Mouse (Mus musculus): Measurements from ENCODE around the gene Hebp2. TPM values are rescaled to one million over a fixed set of nuclear protein-coding genes. Genes with fewer than 3 reads are reported as not detected.

The Hebp2 gene
- total RNA-seq, 2 experiments from 2014 or later, result 2.5 to 3.4 TPM

DNA sequence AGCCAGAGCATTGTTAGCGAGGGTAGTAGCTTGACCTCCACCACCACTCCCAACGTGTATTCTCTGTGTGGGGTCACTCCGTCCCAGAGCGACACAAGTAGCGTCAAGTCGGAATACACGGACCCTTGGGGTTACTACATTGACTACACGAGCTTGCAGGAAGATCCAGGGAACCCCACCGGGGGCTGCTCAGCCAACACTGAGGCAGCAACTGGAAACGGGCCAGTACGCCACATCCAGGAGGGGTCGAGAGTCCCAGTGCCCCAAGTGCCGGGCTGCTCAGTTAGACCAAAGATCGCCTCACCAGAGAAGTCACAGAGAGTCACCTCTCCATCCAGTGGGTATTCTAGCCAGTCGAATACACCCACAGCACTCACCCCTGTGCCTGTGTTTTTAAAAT, 20.6 kb downstream of the Hebp2 start:
- no peak for DNase-seq (ENCODE audit: low spot score in 2 of 2)
- intact Hi-C loops (cut with DNase I), result loop anchor here (5.0 kb wide), 1 partner anchor 288 kb away; no protein-coding TSS in a partner anchor

DNA sequence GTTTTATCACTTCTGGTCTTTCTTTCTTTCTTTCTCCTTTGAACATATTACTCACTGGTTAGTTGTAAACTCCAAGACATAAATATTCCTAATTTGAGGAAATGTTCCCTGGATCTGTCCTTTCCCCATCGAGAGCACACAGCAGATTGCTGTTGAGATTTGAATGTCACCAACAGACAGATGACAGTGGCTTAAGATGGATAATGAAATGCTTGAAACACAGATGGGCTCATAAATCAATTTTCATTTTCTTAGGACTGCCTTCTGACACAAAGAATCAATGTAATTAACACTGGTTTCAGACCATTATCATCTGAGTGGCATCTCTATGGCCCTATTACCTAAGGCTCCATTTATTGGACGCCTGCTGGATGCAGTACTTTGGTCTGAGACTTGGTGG, 23.3 kb downstream of the Hebp2 start:
- intact Hi-C loops (cut with DNase I), result no loop called here

DNA sequence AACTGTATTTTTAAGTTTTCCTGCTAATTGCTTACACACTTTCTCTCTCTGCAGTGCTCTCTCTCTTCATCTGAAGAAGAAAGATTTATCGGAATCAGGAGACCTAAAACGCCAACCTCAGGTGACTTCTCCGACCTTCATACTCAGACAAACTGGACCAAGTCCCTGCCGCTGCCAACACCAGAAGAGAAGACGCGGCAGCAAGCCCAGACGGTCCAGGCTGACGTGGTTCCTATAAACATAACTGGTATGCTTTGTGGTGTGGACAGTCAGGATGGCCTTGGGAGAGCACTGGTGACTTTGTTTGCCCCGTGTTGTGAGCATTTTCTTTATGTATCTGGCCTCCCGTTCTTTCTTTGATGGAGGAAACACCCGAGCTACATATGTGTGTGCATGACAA, 34.4 kb downstream of the Hebp2 start:
- intact Hi-C loops (cut with DNase I), result no loop called here
- no peak for DNase-seq (ENCODE audit: low spot score in 2 of 2)

More for the DNA sequence above, 23.3 kb downstream of the Hebp2 start:
- no peak for DNase-seq (ENCODE audit: low spot score in 2 of 2)

DNA sequence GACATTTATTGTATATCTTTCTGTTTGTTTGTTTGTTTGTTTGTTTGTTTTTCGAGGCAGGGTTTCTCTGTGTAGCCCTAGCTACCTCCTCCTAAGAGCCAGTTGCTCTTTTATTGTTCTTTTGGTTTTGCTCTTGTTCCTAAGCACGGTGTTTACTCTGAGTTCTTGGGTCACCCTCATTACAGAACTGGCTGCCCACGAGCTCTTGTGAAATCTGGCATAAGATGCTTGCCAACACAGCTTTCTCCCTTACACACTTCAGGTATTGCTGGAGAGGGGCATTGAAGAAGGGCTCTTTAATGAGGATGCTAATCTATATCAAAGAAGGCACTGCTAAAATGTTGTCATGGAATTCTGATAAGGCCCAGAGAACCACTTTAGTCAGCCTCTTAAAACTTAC, 35.2 kb downstream of the Hebp2 start:
- intact Hi-C loops (cut with DNase I), result no loop called here
- DNase-seq (ENCODE audit: low spot score in 2 of 2), result no peak

DNA sequence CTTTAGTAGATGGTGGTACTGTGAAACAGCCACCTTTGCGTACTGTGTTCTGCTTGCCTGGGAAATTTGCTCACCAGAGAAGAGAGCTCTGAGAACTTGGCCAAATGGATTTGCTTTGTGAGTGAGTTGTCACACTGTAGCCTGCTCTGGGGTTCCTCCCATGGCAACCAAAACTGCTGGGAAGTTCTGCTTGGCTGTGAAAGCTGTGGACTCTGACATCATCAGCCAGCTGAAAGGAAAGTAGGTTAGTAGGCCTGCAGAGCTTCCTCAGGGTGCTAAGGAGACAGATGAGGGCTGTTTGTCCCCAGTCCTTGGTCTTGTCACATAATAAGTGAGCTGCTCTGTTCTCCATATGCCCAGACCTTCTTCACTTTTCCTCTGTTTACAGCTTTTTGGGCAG, 37.3 kb downstream of the Hebp2 start:
- DNase-seq (ENCODE audit: low spot score in 2 of 2), result peak in 1 of 2 experiments; percentile 39
- intact Hi-C loops (cut with DNase I), result no loop called here

DNA sequence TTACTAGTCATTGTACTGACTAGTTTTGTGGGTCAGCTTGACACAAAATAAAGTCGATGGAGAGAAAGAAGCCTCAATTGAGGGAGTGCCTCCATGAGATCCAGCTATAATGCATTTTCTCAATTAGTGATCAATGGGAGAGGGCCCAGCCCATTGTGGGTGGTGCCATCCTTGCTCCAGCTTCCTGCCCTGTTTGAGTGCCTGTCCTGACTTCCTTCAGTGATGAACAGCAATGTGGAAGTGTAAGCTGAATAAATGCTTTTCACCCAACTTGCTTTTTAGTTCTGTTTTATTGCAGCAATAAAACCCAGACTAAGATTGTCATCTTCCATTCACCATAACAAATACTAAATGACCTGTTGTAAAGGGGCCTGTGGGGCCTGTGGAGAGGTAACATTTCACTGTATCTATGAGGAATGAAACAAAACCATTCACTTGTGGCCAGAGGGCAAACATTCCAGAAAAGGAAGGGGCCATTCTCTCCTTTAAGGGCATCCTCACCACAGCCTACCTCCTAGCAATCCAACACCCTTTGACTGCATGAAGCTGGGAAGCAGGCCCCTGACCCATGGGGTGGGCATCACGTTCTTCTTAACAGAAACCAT, 37.9 kb downstream of the Hebp2 start:
- DNase-seq (ENCODE audit: low spot score in 2 of 2), result no peak
- intact Hi-C loops (cut with DNase I), result no loop called here

DNA sequence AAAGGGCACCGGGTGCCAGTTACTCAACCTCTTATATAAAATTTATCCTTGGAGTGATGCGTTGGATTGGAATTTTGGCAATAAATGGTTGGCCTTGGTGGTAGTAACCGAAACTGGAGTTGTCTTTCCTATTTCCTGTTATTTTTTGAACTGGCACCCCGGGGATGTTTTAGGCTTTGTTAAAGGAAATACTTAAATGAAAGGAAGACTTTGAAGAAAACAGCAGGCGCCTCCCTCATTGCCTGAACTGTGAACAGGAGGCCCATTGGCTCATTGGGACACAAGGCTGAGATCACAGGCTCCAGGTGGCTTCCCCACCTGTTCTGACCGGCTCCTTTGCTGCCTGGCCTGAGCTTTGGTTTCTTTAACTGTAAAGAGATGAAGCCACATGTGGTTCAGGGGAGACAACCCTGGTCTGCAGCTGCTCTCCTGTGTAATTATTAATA, 39.4 kb downstream of the Hebp2 start:
- DNase-seq (ENCODE audit: low spot score in 2 of 2), result no peak
- intact Hi-C loops (cut with DNase I), result no loop called here

DNA sequence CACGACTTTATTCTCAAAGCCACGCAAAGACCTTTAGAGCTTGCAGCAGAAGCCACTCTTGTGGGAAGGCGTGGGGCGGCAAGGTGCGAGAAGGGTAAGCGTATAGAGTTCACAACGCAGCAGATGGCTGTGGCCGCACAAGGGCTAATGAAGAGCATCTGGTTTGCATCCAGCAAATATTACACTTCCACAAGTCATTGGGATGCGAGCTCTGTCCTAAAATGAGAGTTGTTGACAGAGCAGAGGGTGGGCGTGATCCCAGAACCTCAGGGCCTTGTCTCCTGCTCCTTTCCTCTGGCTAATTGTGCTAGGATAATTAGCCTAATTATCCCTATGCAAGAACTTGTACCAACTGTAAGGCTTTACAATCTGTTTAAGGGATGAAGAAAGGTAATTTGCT, 40.2 kb downstream of the Hebp2 start:
- no peak for DNase-seq (ENCODE audit: low spot score in 2 of 2)
- intact Hi-C loops (cut with DNase I), result no loop called here

DNA sequence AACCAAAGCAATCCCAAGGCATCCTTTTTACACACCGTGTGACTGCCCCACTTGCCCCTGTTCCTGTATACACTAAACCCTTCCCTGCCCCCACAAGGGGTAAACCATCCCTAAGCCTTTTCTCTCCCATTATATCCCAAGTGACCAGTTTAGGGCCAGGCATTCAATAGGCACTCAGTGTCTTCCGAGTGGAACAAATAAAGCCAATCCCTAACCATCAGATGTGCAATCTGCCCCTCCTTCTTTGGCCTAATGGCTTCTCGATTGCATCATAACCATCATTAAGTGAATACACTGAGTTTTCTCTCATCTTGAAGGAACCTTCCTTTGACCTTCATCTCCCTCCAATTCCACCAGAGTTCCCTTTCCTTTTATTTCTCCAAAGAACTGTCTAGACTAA, 43.9 kb downstream of the Hebp2 start:
- DNase-seq (ENCODE audit: low spot score in 2 of 2), result no peak
- intact Hi-C loops (cut with DNase I), result no loop called here

DNA sequence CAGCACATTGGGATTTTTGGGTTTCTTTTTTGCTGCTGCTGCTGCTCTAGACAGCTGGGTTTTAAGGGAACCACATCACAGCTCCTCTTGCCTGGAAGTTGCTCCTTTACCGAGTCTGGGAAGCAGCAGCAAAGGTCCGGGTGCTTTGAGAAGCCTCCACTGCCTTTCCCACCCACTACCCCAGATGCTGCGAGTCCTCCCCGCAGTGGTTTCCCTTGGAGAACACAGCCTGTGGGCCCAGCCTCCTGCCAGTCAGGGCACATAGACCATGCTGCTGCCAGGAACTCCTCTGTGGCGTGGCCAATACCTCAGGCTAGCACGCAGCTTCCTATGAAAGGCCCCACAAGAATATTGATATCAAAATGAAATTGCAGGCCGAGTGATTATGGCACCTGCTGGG, 48.8 kb downstream of the Hebp2 start:
- intact Hi-C loops (cut with DNase I), result no loop called here
- no peak for DNase-seq (ENCODE audit: low spot score in 2 of 2)

DNA sequence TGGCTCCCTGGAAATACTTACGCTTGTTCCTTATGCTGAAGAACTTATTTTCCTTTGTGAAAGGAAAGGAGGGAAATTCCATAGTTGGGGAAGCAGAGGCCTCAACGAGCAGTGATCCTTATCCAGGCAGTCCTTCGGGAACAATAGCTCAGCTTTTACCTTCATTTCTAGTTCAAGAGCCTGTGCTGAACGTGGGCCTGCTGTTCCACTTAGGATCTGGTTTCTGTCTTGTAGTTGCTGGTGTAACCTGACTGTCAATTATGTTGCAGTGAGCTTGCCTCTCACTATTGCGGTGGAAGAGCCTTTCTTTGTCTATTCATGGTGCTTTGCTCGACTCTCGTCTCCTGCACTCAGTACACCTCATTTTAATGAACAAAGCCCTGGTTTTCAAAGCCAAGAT, 51.6 kb downstream of the Hebp2 start:
- intact Hi-C loops (cut with DNase I), result no loop called here
- no peak for DNase-seq (ENCODE audit: low spot score in 2 of 2)

DNA sequence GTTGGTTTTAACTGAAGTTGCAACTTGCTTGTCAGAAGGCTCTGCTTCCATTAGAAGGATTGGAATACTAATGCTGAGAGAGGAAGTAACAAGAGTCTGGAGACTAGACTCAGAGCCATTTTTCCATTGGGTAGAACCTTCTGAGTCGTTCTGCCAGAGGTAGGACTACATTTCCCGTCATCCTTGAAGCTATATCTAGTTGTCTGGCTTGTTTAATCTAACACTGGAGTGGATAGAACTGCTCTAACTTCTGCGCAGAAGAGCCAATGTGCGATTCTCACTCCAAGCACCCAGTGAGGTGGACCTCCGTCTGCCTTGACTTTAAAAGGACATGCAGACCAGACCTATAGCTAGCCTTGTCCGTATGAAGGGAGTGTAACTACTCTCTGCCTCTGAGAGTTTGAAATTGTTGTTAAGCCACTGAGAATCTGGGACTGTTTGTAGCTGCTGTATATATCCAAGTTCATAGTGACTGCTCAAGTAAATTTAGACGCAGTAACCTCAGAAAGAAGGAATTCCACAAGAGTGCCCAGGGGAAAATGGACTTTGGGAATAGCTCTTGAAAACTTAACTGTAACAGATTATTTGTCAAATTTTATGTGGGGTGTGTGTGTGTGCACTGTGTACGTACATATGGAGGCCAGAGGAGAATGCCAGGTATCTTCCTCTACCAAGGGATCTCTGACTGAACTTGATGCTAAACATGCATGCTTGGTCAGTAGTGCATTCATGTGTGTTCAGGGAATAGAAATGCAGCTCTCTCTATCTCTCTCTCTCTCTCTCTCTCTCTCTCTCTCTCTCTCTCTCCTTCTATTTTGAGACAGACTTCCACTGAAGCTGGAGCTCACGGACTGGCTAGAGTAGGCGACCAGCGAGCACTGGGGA, 52.6 kb downstream of the Hebp2 start:
- intact Hi-C loops (cut with DNase I), result no loop called here
- DNase-seq (ENCODE audit: low spot score in 2 of 2), result no peak

DNA sequence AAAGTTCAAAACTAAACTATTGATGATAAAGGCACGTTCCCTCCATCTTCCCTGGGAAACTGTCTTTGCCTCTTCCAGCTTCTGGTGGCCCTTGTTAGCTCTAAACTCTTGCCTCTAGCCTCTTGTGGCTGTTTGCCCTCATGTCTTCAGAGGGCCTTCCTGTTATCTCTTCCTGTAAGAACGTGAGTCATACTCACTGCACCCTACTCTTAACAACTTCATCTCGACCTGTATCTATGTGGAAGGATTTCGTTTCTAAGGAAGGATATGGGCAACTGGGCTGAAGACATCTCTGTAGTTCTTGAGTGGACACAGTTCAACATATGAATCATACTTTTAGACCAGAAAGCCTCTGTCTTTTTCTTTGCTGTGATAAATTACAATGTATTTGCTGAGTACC, 53.9 kb downstream of the Hebp2 start:
- intact Hi-C loops (cut with DNase I), result no loop called here
- DNase-seq (ENCODE audit: low spot score in 2 of 2), result no peak

DNA sequence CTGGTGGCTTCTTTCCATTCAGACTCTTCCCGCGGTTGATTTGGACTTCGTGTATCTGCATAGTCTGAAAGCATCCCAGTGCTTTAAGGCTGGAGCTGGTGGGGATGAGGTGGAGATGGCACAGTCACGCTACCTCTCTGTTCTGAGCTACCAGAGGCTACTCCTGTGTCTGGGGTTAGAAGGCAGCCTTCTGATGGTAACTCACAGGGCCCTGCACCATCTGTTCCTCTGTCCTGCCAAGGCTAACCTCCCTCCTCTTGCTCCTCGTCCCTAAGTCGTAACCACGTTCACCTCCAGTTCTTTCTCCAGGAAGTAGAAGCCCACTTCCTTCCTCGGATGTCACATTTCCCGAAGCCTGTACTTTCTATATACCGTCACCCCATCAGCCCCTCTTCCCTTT, 55.9 kb downstream of the Hebp2 start:
- DNase-seq (ENCODE audit: low spot score in 2 of 2), result no peak
- intact Hi-C loops (cut with DNase I), result no loop called here

Other genes with a start within 250 kb of the Hebp2 start
- gene Nhsl1, start 227.1 kb downstream of the Hebp2 start, total RNA-seq (2021), result 10 to 100 TPM; 23.7 to 27.7 TPM
- 100 to 1,000 TPM; 105 to 109 TPM for gene Arfgef3, start 197.9 kb upstream of the Hebp2 start, total RNA-seq (2021)
- not detected for gene Gm4922, start 240.7 kb upstream of the Hebp2 start, total RNA-seq (2021)